Mouse (Mus musculus): ENCODE measurements around the gene Slc38a10. TPM values are rescaled to one million over a fixed set of nuclear protein-coding genes. Genes with fewer than 3 reads are reported as not detected.

Slc38a10 gene
- polyA plus RNA-seq, 1 experiment from 2014 or later: 77.1 TPM

GRCm38 (mm10) chr11:120109558-120110210 lies 41.5 kb downstream of the Slc38a10 start:
- Histone ChIP-seq H3K9me3 (ENCODE audit: control insufficient read depth, low read length) (no peaks in the 10 kb centered on the region), H3K4me2 (ENCODE audit: low read length) (no peak overlapping the region), H3K27ac (ENCODE audit: low read depth) (no peak overlapping the region), H3K36me3 (ENCODE audit: control insufficient read depth, insufficient read depth, low read length) (peaks cover 48% of the 10 kb centered on the region), H3K4me1 (replicated peaks; ENCODE audit: control insufficient read depth, insufficient read depth, low read length) (no peaks in the 10 kb centered on the region), H3K27me3 (replicated peaks; ENCODE audit: control insufficient read depth, insufficient read depth, low read length) (no peaks in the 10 kb centered on the region), H3K4me3 (ENCODE audit: low read depth, low read length) (no peak overlapping the region), H3K9ac (ENCODE audit: low read length) (no peak overlapping the region)
- WGBS: 74% methylated on average over 14 of the region's 14 CpGs
- DNase-seq (ENCODE audit: low spot score) (no peak), ATAC-seq (replicated peaks; ENCODE audit: low FRiP score, low TSS enrichment, low read depth) (no peak)

GRCm38 (mm10) chr11:120107796-120108195 lies 43.4 kb downstream of the Slc38a10 start:
- WGBS: 85% methylated on average over 9 of the region's 9 CpGs
- Histone ChIP-seq H3K27me3 (replicated peaks; ENCODE audit: control insufficient read depth, insufficient read depth, low read length) (no peaks in the 10 kb centered on the region), H3K9me3 (ENCODE audit: control insufficient read depth, low read length) (no peaks in the 10 kb centered on the region), H3K9ac (ENCODE audit: low read length) (no peak overlapping the region), H3K4me3 (ENCODE audit: low read depth, low read length) (no peak overlapping the region), H3K27ac (ENCODE audit: low read depth) (no peak overlapping the region), H3K4me2 (ENCODE audit: low read length) (no peak overlapping the region), H3K4me1 (replicated peaks; ENCODE audit: control insufficient read depth, insufficient read depth, low read length) (no peaks in the 10 kb centered on the region), H3K36me3 (ENCODE audit: control insufficient read depth, insufficient read depth, low read length) (peaks cover 55% of the 10 kb centered on the region)
- DNase-seq (ENCODE audit: low spot score) (no peak), ATAC-seq (replicated peaks; ENCODE audit: low FRiP score, low TSS enrichment, low read depth) (no peak)

- WGBS: 71% methylated on average over 2 of the region's 2 CpGs
- Histone ChIP-seq H3K27me3 (replicated peaks; ENCODE audit: control insufficient read depth, insufficient read depth, low read length) (no peaks in the 10 kb centered on the region), H3K4me2 (ENCODE audit: low read length) (no peak overlapping the region), H3K4me1 (replicated peaks; ENCODE audit: control insufficient read depth, insufficient read depth, low read length) (no peaks in the 10 kb centered on the region), H3K9ac (ENCODE audit: low read length) (no peak overlapping the region), H3K27ac (ENCODE audit: low read depth) (no peak overlapping the region), H3K4me3 (ENCODE audit: low read depth, low read length) (no peak overlapping the region), H3K9me3 (ENCODE audit: control insufficient read depth, low read length) (no peaks in the 10 kb centered on the region), H3K36me3 (ENCODE audit: control insufficient read depth, insufficient read depth, low read length) (peaks cover 50% of the 10 kb centered on the region)
- DNase-seq (ENCODE audit: low spot score): no peak
- no peak for ATAC-seq (replicated peaks; ENCODE audit: low FRiP score, low TSS enrichment, low read depth)
Measured at GRCm38 (mm10) chr11:120107026-120107425, 44.1 kb downstream of the Slc38a10 start.

GRCm38 (mm10) chr11:120103431-120103997 lies 47.6 kb downstream of the Slc38a10 start:
- 79% methylated on average over 3 of the region's 3 CpGs for WGBS
- Histone ChIP-seq H3K27ac (ENCODE audit: low read depth) (no peak overlapping the region), H3K36me3 (ENCODE audit: control insufficient read depth, insufficient read depth, low read length) (peaks cover 49% of the 10 kb centered on the region), H3K9me3 (ENCODE audit: control insufficient read depth, low read length) (no peaks in the 10 kb centered on the region), H3K4me1 (replicated peaks; ENCODE audit: control insufficient read depth, insufficient read depth, low read length) (peaks cover 6% of the 10 kb centered on the region; the same call in 1 of the 2 replicates), H3K4me2 (ENCODE audit: low read length) (no peak overlapping the region), H3K27me3 (replicated peaks; ENCODE audit: control insufficient read depth, insufficient read depth, low read length) (no peaks in the 10 kb centered on the region), H3K4me3 (ENCODE audit: low read depth, low read length) (no peak overlapping the region), H3K9ac (ENCODE audit: low read length) (no peak overlapping the region)
- ATAC-seq (replicated peaks; ENCODE audit: low FRiP score, low TSS enrichment, low read depth) (no peak), DNase-seq (ENCODE audit: low spot score) (no peak)

GRCm38 (mm10) chr11:120101036-120101435 lies 50.1 kb downstream of the Slc38a10 start:
- no peaks in the 10 kb centered on the region for H3K27me3 ChIP-seq (replicated peaks; ENCODE audit: control insufficient read depth, insufficient read depth, low read length)
- DNase-seq (ENCODE audit: low spot score): peak; percentile 87
- no peak overlapping the region for H3K4me3 ChIP-seq (ENCODE audit: low read depth, low read length)
- peaks cover 15% of the 10 kb centered on the region for H3K4me1 ChIP-seq (replicated peaks; ENCODE audit: control insufficient read depth, insufficient read depth, low read length)
- no peak overlapping the region for H3K9ac ChIP-seq (ENCODE audit: low read length)
- WGBS: 2% methylated on average over 3 of the region's 3 CpGs
- no peak for ATAC-seq (replicated peaks; ENCODE audit: low FRiP score, low TSS enrichment, low read depth)
- no peak overlapping the region for H3K27ac ChIP-seq (ENCODE audit: low read depth)
- no peak overlapping the region for H3K4me2 ChIP-seq (ENCODE audit: low read length)
- H3K9me3 ChIP-seq (ENCODE audit: control insufficient read depth, low read length): no peaks in the 10 kb centered on the region
- peaks cover 35% of the 10 kb centered on the region for H3K36me3 ChIP-seq (ENCODE audit: control insufficient read depth, insufficient read depth, low read length)

GRCm38 (mm10) chr11:120098588-120099511 lies 52.3 kb downstream of the Slc38a10 start, which contains the start of the genes Tepsin and Ndufaf8:
Gene Tepsin, minus strand, starts transcription at chr11:120098731.
Gene Ndufaf8, plus strand, starts transcription at chr11:120098928.
- Histone ChIP-seq H3K9ac (ENCODE audit: low read length) (peak within 1 kb of the TSS; percentile 77), H3K36me3 (ENCODE audit: control insufficient read depth, insufficient read depth, low read length) (peaks cover 33% of the 10 kb centered on the region), H3K4me3 (ENCODE audit: low read depth, low read length) (peak within 1 kb of the TSS; percentile 82), H3K4me2 (ENCODE audit: low read length) (peak within 1 kb of the TSS; percentile 69), H3K9me3 (ENCODE audit: control insufficient read depth, low read length) (no peaks in the 10 kb centered on the region), H3K4me1 (replicated peaks; ENCODE audit: control insufficient read depth, insufficient read depth, low read length) (peaks cover 15% of the 10 kb centered on the region), H3K27me3 (replicated peaks; ENCODE audit: control insufficient read depth, insufficient read depth, low read length) (no peaks in the 10 kb centered on the region), H3K27ac (ENCODE audit: low read depth) (peak within 1 kb of the TSS; percentile 91)
- ATAC-seq (replicated peaks; ENCODE audit: low FRiP score, low TSS enrichment, low read depth): peak; percentile 97
- under 1% methylated on average over 69 of the region's 77 CpGs for WGBS
- peak; percentile 100 for DNase-seq (ENCODE audit: low spot score)

GRCm38 (mm10) chr11:120092817-120093591 lies 58.1 kb downstream of the Slc38a10 start:
- WGBS: 76% methylated on average over 23 of the region's 23 CpGs
- ATAC-seq (replicated peaks; ENCODE audit: low FRiP score, low TSS enrichment, low read depth) (no peak; the same call in 1 of the 2 replicates), DNase-seq (ENCODE audit: low spot score) (no peak)
- H3K4me1 ChIP-seq (replicated peaks; ENCODE audit: control insufficient read depth, insufficient read depth, low read length): peaks cover 7% of the 10 kb centered on the region
- H3K9me3 ChIP-seq (ENCODE audit: control insufficient read depth, low read length): no peaks in the 10 kb centered on the region
- no peaks in the 10 kb centered on the region for H3K27me3 ChIP-seq (replicated peaks; ENCODE audit: control insufficient read depth, insufficient read depth, low read length)
- H3K27ac ChIP-seq (ENCODE audit: low read depth): no peak overlapping the region
- no peak overlapping the region for H3K4me2 ChIP-seq (ENCODE audit: low read length)
- H3K4me3 ChIP-seq (ENCODE audit: low read depth, low read length): no peak overlapping the region
- H3K36me3 ChIP-seq (ENCODE audit: control insufficient read depth, insufficient read depth, low read length): peaks cover 56% of the 10 kb centered on the region
- no peak overlapping the region for H3K9ac ChIP-seq (ENCODE audit: low read length)

- H3K9me3 ChIP-seq (ENCODE audit: control insufficient read depth, low read length): no peaks in the 10 kb centered on the region
- H3K4me2 ChIP-seq (ENCODE audit: low read length): no peak overlapping the region
- DNase-seq (ENCODE audit: low spot score) (no peak), ATAC-seq (replicated peaks; ENCODE audit: low FRiP score, low TSS enrichment, low read depth) (no peak)
- H3K4me3 ChIP-seq (ENCODE audit: low read depth, low read length): no peak overlapping the region
- H3K4me1 ChIP-seq (replicated peaks; ENCODE audit: control insufficient read depth, insufficient read depth, low read length): peaks cover 5% of the 10 kb centered on the region
- no peaks in the 10 kb centered on the region for H3K27me3 ChIP-seq (replicated peaks; ENCODE audit: control insufficient read depth, insufficient read depth, low read length)
- peaks cover 48% of the 10 kb centered on the region for H3K36me3 ChIP-seq (ENCODE audit: control insufficient read depth, insufficient read depth, low read length)
- no peak overlapping the region for H3K9ac ChIP-seq (ENCODE audit: low read length)
- no peak overlapping the region for H3K27ac ChIP-seq (ENCODE audit: low read depth)
- 89% methylated on average over 4 of the region's 4 CpGs for WGBS
Measured at GRCm38 (mm10) chr11:120090661-120091060, 60.5 kb downstream of the Slc38a10 start.

Measured in intestine, embryonic 14.5 days (tissue).